Mouse (Mus musculus) monocyte, adult 2 months (primary cell): ENCODE data around the gene Fam160a2.
"Not testable (repeated sequence)": the region's sequence is repeated elsewhere in the genome, so short reads cannot be mapped to it uniquely, and the experiment has no call there.

ENCODE experiments used
- DNase-seq, 2 experiments: peaks; one replicate each; pipeline ENCODE4 v3.0.0; 2022; ENCODE audit warnings: low spot score in 2 of 2, low read depth in 1 of 2

The Fam160a2 gene

GRCm38 (mm10) chr7:105395131-105395820 is 4.6 kb downstream of the Fam160a2 start:
- DNase-seq = no peak

GRCm38 (mm10) chr7:105394606-105395005 is 5.2 kb downstream of the Fam160a2 start:
- no peak for DNase-seq

- DNase-seq = no peak
These were observed 9.6 kb downstream of the Fam160a2 start for GRCm38 (mm10) chr7:105390236-105390635.

DNA sequence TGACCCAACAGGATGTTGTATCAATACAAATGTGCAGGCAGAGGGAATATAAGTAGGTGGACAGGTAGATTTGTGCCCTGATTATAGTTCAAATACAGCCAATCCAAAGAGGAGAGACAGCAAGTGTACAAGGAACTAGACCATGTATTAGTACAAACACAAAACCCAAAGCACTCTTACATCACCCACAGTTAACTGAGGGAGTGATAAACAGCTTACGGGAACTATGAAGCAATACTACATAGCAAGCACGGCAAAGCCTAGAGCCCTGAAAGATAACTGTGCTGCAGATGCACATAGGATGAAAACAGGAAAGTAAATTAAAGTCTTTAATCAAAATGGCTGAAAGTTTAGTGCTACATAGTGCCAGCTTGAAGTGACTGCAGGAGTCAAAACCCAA is 12.2 kb downstream of the Fam160a2 start:
- no peak for DNase-seq

GRCm38 (mm10) chr7:105380329-105380728 is 19.5 kb downstream of the Fam160a2 start:
- no peak for DNase-seq

- no peak for DNase-seq
These were observed 25.0 kb downstream of the Fam160a2 start, which contains the start of gene Gm5901 for GRCm38 (mm10) chr7:105374866-105375265. Gene Gm5901 (plus strand): TSS chr7:105375038.

GRCm38 (mm10) chr7:105373976-105374375 is 25.9 kb downstream of the Fam160a2 start:
- no peak for DNase-seq

DNA sequence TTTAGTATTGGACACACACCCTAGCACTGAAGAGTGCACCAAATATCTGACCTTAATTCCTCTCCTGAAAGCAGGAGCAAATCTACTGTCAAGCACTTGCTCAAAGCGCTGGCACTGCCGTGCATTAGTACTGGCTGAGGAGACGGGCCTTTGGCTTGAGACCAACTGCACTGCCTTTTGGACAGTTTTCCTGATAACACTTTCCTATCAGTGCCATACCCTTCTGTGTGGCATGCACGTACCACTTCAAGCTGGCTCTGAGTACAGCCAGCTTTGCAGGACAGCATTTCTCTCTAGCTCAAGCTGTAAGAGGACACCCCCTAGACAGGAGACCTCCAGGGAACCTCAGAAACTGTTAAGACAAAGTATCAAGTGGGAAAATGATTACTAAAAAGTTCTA is 26.3 kb downstream of the Fam160a2 start:
- no peak for DNase-seq

- no peak for DNase-seq
These were observed 26.9 kb downstream of the Fam160a2 start for GRCm38 (mm10) chr7:105372912-105373311.

GRCm38 (mm10) chr7:105368521-105368920 is 31.3 kb downstream of the Fam160a2 start:
- no peak for DNase-seq

- no peak for DNase-seq
These were observed 31.9 kb downstream of the Fam160a2 start, which contains the start of gene Olfr692 for GRCm38 (mm10) chr7:105367930-105368329. Gene Olfr692 (plus strand): TSS chr7:105368230.

- DNase-seq = no peak
These were observed 32.6 kb downstream of the Fam160a2 start for GRCm38 (mm10) chr7:105367268-105367667.

DNA sequence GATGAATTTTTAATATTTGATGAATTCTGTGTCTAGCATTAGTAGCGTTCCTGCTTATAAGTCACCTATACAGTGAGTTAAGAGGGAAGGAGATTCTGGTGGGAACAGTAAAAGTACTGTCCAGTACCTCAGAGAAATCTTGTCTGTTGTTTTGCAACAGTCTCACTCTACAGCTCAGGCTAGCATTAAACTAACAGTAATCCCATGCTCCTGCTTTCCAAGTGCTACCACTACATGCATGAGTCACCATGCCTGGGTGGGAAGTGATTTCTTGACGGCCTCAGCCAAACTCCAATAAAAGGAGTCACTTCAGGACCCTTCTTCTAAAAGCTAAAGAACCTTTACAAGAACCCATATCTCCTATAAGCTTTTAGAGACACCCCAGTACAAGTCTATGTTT is 38.1 kb downstream of the Fam160a2 start:
- no peak for DNase-seq

DNA sequence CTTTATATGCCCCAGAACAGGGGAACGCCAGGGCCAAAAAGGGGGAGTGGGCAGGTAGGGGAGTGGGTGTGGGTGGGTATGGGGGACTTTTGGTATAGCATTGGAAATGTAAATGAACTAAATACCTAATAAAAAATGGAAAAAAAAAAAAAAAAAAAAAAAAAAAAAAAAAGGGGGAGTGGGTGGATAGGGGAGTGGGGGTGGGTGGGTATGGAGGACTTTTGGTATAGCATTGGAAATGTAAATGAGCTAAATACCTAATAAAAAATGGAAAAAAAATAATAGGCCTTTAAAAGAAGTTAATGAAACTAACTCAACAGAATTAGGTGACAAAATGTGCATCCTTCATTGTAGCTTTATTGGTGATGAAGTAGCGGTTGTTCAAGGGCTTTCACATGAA is 43.4 kb downstream of the Fam160a2 start:
- DNase-seq = not testable (repeated sequence)

- DNase-seq = not testable (repeated sequence)
These were observed 43.8 kb downstream of the Fam160a2 start for GRCm38 (mm10) chr7:105356064-105356463.

DNA sequence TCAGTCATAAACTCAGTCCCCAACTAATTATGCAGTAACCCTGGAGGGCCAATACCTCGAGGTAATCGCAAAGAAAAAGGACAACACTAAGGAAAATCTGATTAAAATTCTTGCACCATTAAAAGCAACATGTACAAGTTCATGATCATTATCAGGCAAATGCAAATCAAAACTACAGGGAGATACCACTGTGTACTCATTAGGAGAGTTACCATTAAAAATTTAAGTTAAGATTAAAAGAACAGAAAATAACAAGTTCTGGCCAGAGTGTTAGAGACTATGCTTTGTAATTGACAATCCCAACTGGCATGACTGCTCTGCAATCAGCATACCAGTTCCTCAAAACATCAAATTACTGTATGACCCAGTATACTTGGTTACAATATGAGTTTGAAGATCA is 57.1 kb downstream of the Fam160a2 start:
- DNase-seq = no peak

DNA sequence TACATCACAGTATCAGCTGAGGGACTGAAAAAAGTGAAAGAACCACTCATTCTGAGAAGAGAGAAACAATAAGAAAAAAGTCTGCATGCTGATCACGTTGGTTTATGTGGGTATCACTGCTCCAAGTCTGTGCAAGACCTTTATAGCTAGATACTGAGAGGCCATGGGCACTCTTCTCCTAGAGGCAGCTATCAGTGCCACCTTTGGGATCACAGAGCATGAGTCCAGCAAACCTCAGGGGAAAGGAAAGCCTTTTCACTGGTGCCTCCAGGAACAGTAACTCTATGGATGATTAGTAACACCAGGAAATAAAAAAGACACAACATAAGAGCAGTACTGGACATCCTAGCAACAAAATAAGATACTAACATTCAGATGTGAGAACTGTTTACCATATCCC is 57.7 kb downstream of the Fam160a2 start, which contains the start of gene Olfr691:
TSS of gene Olfr691 (minus strand) at position 101 of the 400 bp plus-strand sequence.
- DNase-seq = no peak

DNA sequence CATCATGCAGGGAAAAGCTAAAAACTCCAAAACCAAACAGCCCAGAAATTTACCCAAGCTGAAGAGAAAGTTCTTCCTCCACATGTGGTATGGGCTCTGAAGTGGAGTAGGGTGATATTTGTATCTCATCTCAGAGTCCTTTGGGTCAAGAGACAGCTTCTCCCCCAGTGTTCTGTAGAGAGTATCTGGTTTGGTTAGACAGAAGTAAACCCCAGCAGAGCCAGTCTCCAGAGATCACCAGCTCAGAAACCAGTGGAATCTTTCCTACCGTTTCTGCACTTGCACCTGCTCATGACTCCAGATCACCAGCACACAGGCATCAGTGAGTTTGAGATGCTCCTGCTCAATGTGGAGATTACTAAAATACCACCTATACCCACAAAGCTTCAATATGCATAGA is 65.8 kb downstream of the Fam160a2 start, which contains the start of gene Olfr690:
TSS of gene Olfr690 (minus strand) at position 101 of the 400 bp plus-strand sequence.
- no peak for DNase-seq

- DNase-seq = no peak
These were observed 74.6 kb downstream of the Fam160a2 start for GRCm38 (mm10) chr7:105325302-105325701.
